Mouse (Mus musculus): ENCODE data around the gene Eed. TPM values are rescaled to one million over a fixed set of nuclear protein-coding genes. Genes with fewer than 3 reads are reported as not detected.

Gene Eed
- total RNA-seq, 1 experiment: 321 TPM

- Histone ChIP-seq H3K4me3 (ENCODE audit: insufficient read depth in 1 of 2, low read depth in 1 of 2, low read length in 2 of 2, poor library complexity in 1 of 2, severe bottlenecking in 1 of 2) (no peak overlapping the region), H3K36me3 (ENCODE audit: control insufficient read depth, insufficient read depth, low read length, poor library complexity, severe bottlenecking) (no peaks in the 10 kb centered on the region), H3K4me1 (ENCODE audit: control insufficient read depth in 2 of 2, insufficient read depth in 2 of 2, low read length in 2 of 2, poor library complexity in 1 of 2) (peaks cover 5 to 6% of the 10 kb centered on the region in 2 experiments; a peak in 2 of 4 replicates), H3K27ac (ENCODE audit: insufficient read depth, low read depth, low read length, poor library complexity, severe bottlenecking) (no peak overlapping the region), H3K9me3 (ENCODE audit: control insufficient read depth, insufficient read depth, low read depth, low read length) (no peaks in the 10 kb centered on the region), H3K9ac (ENCODE audit: insufficient read depth, low read depth, low read length, poor library complexity, severe bottlenecking) (no peak overlapping the region)
- TF ChIP-seq CHD2 (IDR thresholded peaks at IDR 0.05; ENCODE audit: low read depth, low read length) (no peak), MAFK (IDR thresholded peaks at IDR 0.05; ENCODE audit: insufficient read depth, low read depth, low read length) (no peak), HCFC1 (IDR thresholded peaks at IDR 0.05; ENCODE audit: borderline replicate concordance, insufficient read depth, low read length) (no peak), ZC3H11A (IDR thresholded peaks at IDR 0.05; ENCODE audit: borderline replicate concordance, low read depth, low read length) (0 out of 2 replicates have a peak, but pooled peaks have one; percentile 36), ZNF384 (IDR thresholded peaks at IDR 0.05; ENCODE audit: low read depth, low read length) (no peak)
- in situ Hi-C loops (cut with MboI; ENCODE audit: low sequenced_read_pairs in 2 of 2, unreplicated experiment in 2 of 2): no loop called here
- DNase-seq (ENCODE audit: low read depth, low spot score): peak; percentile 75
These were observed 72.8 kb downstream of the Eed start for GRCm38 (mm10) chr7:89907950-89908349.

Other genes with a start within 250 kb of the Eed start
- 0.11 and 0.13 TPM in 2 replicates for gene Ccdc81, start 77.4 kb downstream of the Eed start, total RNA-seq (2012; rRNA removed)
- 117 and 127 TPM in 2 replicates for gene Hikeshi, start 39.8 kb downstream of the Eed start, total RNA-seq (2012; rRNA removed)
- 86.2 and 125 TPM in 2 replicates for gene Picalm, start 149.2 kb upstream of the Eed start, total RNA-seq (2012; rRNA removed)